In the genomic region with DNA sequence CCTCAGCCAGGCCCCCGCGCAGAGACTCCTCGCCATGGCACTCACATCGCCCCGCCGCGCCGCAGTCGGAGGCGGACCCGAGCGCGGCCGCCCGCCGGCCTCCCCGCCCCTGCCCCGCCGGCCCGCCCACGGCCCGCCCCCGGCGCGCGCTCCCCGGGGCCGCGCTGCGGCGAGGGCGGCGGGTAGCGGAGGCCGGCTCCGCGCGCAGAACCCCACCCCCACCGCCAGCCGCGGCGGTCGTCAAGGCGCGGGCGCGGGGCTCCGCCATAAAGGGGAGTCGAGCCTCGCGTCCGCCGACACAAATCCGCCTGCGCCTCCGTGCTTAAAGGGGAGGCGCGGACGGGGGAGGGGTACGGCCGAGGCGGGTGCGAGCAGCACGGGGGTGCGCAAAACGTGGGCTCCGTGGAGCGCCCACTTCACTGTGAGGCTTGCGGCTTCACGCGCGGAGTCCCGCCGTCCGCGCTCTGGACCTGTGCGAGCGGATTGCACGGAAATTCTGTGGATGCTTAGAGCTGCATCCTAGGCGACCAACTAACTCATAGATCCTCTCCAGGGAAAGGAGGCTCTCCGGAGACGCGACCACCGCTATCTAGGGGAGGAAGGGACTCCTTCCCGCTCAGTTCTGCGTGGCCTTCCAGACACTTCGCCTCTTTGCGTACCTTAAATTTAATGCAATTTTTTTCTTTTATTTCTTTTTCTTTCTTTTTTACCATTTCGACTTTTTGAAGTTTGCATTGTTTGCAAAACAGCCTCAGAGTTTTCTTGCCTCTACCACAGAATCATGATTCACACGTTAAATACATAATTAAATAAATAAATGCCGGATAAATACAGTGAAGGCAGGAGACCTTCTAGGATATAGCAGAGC, we compare ENCODE assay signal across 8 mouse cellular contexts. TPM values are rescaled to one million over a fixed set of nuclear protein-coding genes. Genes with fewer than 3 reads are reported as not detected.
DNase-seq lines count a peak whose midpoint lies in the region; ATAC-seq and TF ChIP-seq lines count a peak whose summit lies in the region.

A gene (minus strand): TSS at position 119 of the 868 bp plus-strand sequence.

- peak; percentile 75 for DNase-seq in G1E (ENCODE audit: low spot score)
- peak; percentile 68 for DNase-seq in c-Kit-positive CD71-positive TER-119-positive erythroid progenitor cells, embryonic 14.5 days (ENCODE audit: low spot score)
- DNase-seq in forelimb bud, embryonic 11.5 days (ENCODE audit: low read depth, low spot score), result peak; percentile 89
- peak; percentile 90 for DNase-seq in heart, postnatal 4 days
- DNase-seq in layer of hippocampus, postnatal 14 days (ENCODE audit: low spot score in 2 of 2), result peak; percentile 86 to 87
- DNase-seq in lung, postnatal 0 days (ENCODE audit: low spot score), result peak; percentile 91
- DNase-seq in ovary, postnatal 10 days (ENCODE audit: low spot score), result peak; percentile 63
- DNase-seq in thymus, postnatal 0 days (ENCODE audit: low spot score), result peak; percentile 96

- peak; percentile 11; the same call in 1 of the 2 replicates for ATAC-seq in G1E (ENCODE audit: extremely low read depth, insufficient number of reproducible peaks, low FRiP score, poor library complexity, severe bottlenecking)
- peak; percentile 95 for ATAC-seq in lung, postnatal 0 days

- H3K4me1 ChIP-seq in G1E (ENCODE audit: insufficient read depth, low read depth, low read length), result peaks cover 54% of the 10 kb centered on the region
- no peaks in the 10 kb centered on the region for H3K4me1 ChIP-seq in lung, postnatal 0 days (ENCODE audit: insufficient read depth, low read depth, low read length)

- H3K4me3 ChIP-seq in G1E (ENCODE audit: low read depth, low read length), result peak within 1 kb of the TSS; percentile 94
- H3K4me3 ChIP-seq in lung, postnatal 0 days (ENCODE audit: low read depth, low read length), result peak within 1 kb of the TSS; percentile 82

- H3K36me3 ChIP-seq in G1E (replicated peaks), result peaks cover 13% of the 10 kb centered on the region
- no peaks in the 10 kb centered on the region for H3K36me3 ChIP-seq in lung, postnatal 0 days (ENCODE audit: insufficient read depth, low read length)

- WGBS in lung, postnatal 0 days, result under 1% methylated on average over 60 of the region's 91 CpGs

- no peaks in the 10 kb centered on the region for H3K9me3 ChIP-seq in G1E (replicated peaks)
- H3K9me3 ChIP-seq in lung, postnatal 0 days (ENCODE audit: low read length), result no peaks in the 10 kb centered on the region

- no peak for TF ChIP-seq CTCF in G1E (IDR thresholded peaks at IDR 0.05; ENCODE audit: low read depth, low read length)
- no peak; the same call in 1 of the 2 replicates for TF ChIP-seq CTCF in lung, postnatal 0 days (IDR thresholded peaks at IDR 0.05)

- peak within 1 kb of the TSS; percentile 88 for H3K27ac ChIP-seq in lung, postnatal 0 days (ENCODE audit: low read length)

- no peak for TF ChIP-seq EP300 in lung, postnatal 0 days (IDR thresholded peaks at IDR 0.05)

- peak within 1 kb of the TSS; percentile 68 for H3K9ac ChIP-seq in lung, postnatal 0 days (replicated peaks; ENCODE audit: low read depth)

- H3K4me2 ChIP-seq in lung, postnatal 0 days (replicated peaks; ENCODE audit: low read depth, low read length), result peak within 1 kb of the TSS; percentile 89

- no peaks in the 10 kb centered on the region for H3K27me3 ChIP-seq in G1E (ENCODE audit: insufficient read depth, low read length)
- H3K27me3 ChIP-seq in lung, postnatal 0 days (replicated peaks; ENCODE audit: insufficient read depth, low read length), result no peaks in the 10 kb centered on the region

RNA-seq across cellular contexts. Expression of the gene that starts here (rescaled TPM):
- total RNA-seq in G1E (2014; fragmentation: Nextera tagmentation), result 52.3 and 54.3 TPM in 2 replicates
- 24.9 and 25.8 TPM in 2 replicates for total RNA-seq in G1E (2017)
- 1.8 and 2.3 TPM in 2 replicates for polyA plus RNA-seq in G1E (2012)
- total RNA-seq in heart, postnatal 4 days (2021), result 10 to 100 TPM; 11.6 to 13.5 TPM
- total RNA-seq in layer of hippocampus, postnatal 14 days (2021), result 10 to 100 TPM; 33.2 to 44.4 TPM
- polyA plus RNA-seq in lung, postnatal 0 days (2015; fragmentation: Nextera tagmentation; extraction: Ambion mirVana), result 29.4 and 33.9 TPM in 2 replicates
- 36.8 and 38.3 TPM in 2 replicates for polyA plus RNA-seq in thymus, postnatal 0 days (2015; fragmentation: Nextera tagmentation; extraction: Ambion mirVana)

Comparison
In these comparisons a context has a peak if more than half of its experiments do, and no peak if none do; other contexts are left out.
1. Peak in every context shown above with its lines: DNase-seq, ATAC-seq, H3K4me3 ChIP-seq and H3K27ac ChIP-seq.